Mouse (Mus musculus) naive thymus-derived CD4-positive, alpha-beta T cell, adult 2 months (primary cell): ENCODE data around the gene Gm21409.
"Not testable (repeated sequence)": the region's sequence is repeated elsewhere in the genome, so short reads cannot be mapped to it uniquely, and the experiment has no call there.

Experiments
- DNase-seq: peaks from one replicate; pipeline ENCODE4 v3.0.0-alpha.2; 2011; ENCODE audit warnings: low read depth

Gene Gm21409

GRCm38 (mm10) chrY:84746385-84746784, at the start of gene Gm21409:
Gm21409 (plus strand) TSS chrY:84746685.
- not testable (repeated sequence) for DNase-seq
